Comparison of ENCODE assay signal across 8 mouse cellular contexts in the genomic region with DNA sequence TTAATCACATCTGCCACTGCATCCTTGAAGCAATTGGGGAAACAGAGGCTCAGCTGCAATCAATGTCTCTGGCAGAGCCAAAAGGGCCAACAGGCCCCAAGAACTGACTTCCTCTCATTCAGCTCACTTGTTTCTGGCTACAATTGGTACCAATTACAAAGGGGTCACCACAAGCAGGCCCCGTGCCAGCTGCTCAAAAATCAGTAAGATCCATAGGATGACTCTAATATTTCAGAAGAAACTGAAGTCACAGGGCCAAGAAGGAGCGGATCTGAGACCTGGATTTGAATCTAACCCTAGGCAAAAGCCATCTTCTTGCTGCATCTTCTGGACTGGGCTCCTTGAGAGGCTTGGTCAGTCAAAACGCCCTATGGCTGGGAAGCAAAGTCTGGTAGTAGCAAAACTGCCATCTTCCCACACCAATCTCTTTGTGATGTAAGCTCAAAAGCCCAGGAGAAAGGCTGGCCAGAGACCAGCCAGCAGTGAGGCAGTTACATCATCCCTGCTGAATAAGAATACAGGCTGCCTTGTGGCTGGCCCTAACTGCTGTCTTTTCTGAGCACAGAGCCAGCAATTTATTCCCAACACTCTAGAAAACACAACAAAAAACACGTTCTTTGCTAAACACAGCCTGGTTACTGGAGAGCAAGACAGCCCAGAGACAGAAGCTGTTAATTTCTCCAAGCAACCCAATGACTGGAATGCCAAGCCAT. TPM values are rescaled to one million over a fixed set of nuclear protein-coding genes. Genes with fewer than 3 reads are reported as not detected.
DNase-seq lines count a peak whose midpoint lies in the region; ATAC-seq and TF ChIP-seq lines count a peak whose summit lies in the region.

No protein-coding gene starts in this region.

- peak overlapping the region; percentile 74; the same call in 1 of the 2 replicates for H3K4me2 ChIP-seq in CH12.LX (ENCODE audit: insufficient read depth, low read depth, poor library complexity, severe bottlenecking)
- H3K4me2 ChIP-seq in embryonic facial prominence, embryonic 15.5 days (replicated peaks): peak overlapping the region; percentile 85
- 0 out of 2 replicates have a peak overlapping the region, but pooled peaks have one; percentile 95 for H3K4me2 ChIP-seq in intestine, embryonic 16.5 days (ENCODE audit: low read depth, low read length)
- peak overlapping the region; percentile 96 for H3K4me2 ChIP-seq in liver, postnatal 0 days (ENCODE audit: low read depth, low read length)

- no peaks in the 10 kb centered on the region for H3K27me3 ChIP-seq in erythroblast, embryonic 14.5 days (ENCODE audit: control insufficient read depth)
- no peaks in the 10 kb centered on the region for H3K27me3 ChIP-seq in CH12.LX (replicated peaks)
- H3K27me3 ChIP-seq in embryonic facial prominence, embryonic 15.5 days: no peaks in the 10 kb centered on the region
- no peaks in the 10 kb centered on the region for H3K27me3 ChIP-seq in intestine, embryonic 16.5 days (replicated peaks; ENCODE audit: control insufficient read depth, insufficient read depth, low read length)
- no peaks in the 10 kb centered on the region for H3K27me3 ChIP-seq in liver, postnatal 0 days (ENCODE audit: insufficient read depth, low read length)

- TF ChIP-seq CTCF in CH12.LX (conservative IDR thresholded peaks at IDR 0.05 in 1 of 2, IDR thresholded peaks at IDR 0.05 in 1 of 2; ENCODE audit: low read depth in 2 of 2, low read length in 2 of 2): no peak
- no peak for TF ChIP-seq CTCF in liver, postnatal 0 days (IDR thresholded peaks at IDR 0.05; ENCODE audit: low read depth)

- 65% methylated on average over 4 of the region's 4 CpGs for WGBS in embryonic facial prominence, embryonic 15.5 days
- 79% methylated on average over 4 of the region's 4 CpGs for WGBS in intestine, embryonic 16.5 days
- 77% methylated on average over 4 of the region's 4 CpGs for WGBS in liver, postnatal 0 days (ENCODE audit: insufficient replicate concordance)

- ATAC-seq in erythroblast, adult 5-6 weeks (replicated peaks; ENCODE audit: low FRiP score, poor library complexity, severe bottlenecking): no peak
- no peak for ATAC-seq in embryonic facial prominence, embryonic 15.5 days (ENCODE audit: insufficient number of reproducible peaks, low FRiP score, low TSS enrichment, low read depth)
- no peak for ATAC-seq in intestine, embryonic 16.5 days
- ATAC-seq in liver, postnatal 0 days: no peak

- no peak for TF ChIP-seq RAD21 in CH12.LX (IDR thresholded peaks at IDR 0.05; ENCODE audit: low read depth, low read length)

- H3K4me1 ChIP-seq in erythroblast, embryonic 14.5 days (ENCODE audit: control insufficient read depth): peaks cover 48% of the 10 kb centered on the region
- H3K4me1 ChIP-seq in CH12.LX (ENCODE audit: control insufficient read depth in 1 of 2, insufficient read depth in 2 of 2): peaks cover 13 to 64% of the 10 kb centered on the region in 2 experiments
- H3K4me1 ChIP-seq in embryonic facial prominence, embryonic 15.5 days: peaks cover 37% of the 10 kb centered on the region
- peaks cover 36% of the 10 kb centered on the region for H3K4me1 ChIP-seq in intestine, embryonic 16.5 days (ENCODE audit: control insufficient read depth, insufficient read depth, low read length)
- H3K4me1 ChIP-seq in liver, postnatal 0 days (ENCODE audit: insufficient read depth): peaks cover 25% of the 10 kb centered on the region

- TF ChIP-seq POLR2A in CH12.LX (IDR thresholded peaks at IDR 0.05; ENCODE audit: low read depth, low read length): no peak

- H3K27ac ChIP-seq in CH12.LX (ENCODE audit: insufficient read depth, low read depth): no peak overlapping the region
- no peak overlapping the region for H3K27ac ChIP-seq in embryonic facial prominence, embryonic 15.5 days (replicated peaks)
- no peak overlapping the region for H3K27ac ChIP-seq in intestine, embryonic 16.5 days (ENCODE audit: low read length)
- 0 out of 2 replicates have a peak overlapping the region, but pooled peaks have one; percentile 16 for H3K27ac ChIP-seq in liver, postnatal 0 days (ENCODE audit: low read depth)

- in situ Hi-C loops in CH12.LX (cut with MboI; ENCODE audit: low pct_ligation_motif_present, low pct_unique_long_range_greater_than_20kb, low sequenced_read_pairs): no loop called here

- peaks cover 66% of the 10 kb centered on the region for H3K79me2 ChIP-seq in CH12.LX (replicated peaks; ENCODE audit: control insufficient read depth, extremely low read depth, insufficient read depth, poor library complexity, severe bottlenecking)

- H3K9me3 ChIP-seq in erythroblast, embryonic 14.5 days (ENCODE audit: control insufficient read depth, low read length): no peaks in the 10 kb centered on the region
- no peaks in the 10 kb centered on the region for H3K9me3 ChIP-seq in CH12.LX (replicated peaks; ENCODE audit: low read length)
- H3K9me3 ChIP-seq in embryonic facial prominence, embryonic 15.5 days (replicated peaks): no peaks in the 10 kb centered on the region
- H3K9me3 ChIP-seq in intestine, embryonic 16.5 days (ENCODE audit: control insufficient read depth, low read length): no peaks in the 10 kb centered on the region
- H3K9me3 ChIP-seq in liver, postnatal 0 days (ENCODE audit: low read length): no peaks in the 10 kb centered on the region

- dilution Hi-C loops in CH12.LX (cut with MboI; ENCODE audit: extremely low pct_ligation_motif_present, extremely low pct_unique_long_range_greater_than_20kb, low sequenced_read_pairs): no loop called here

- no peak for TF ChIP-seq EP300 in CH12.LX (IDR thresholded peaks at IDR 0.05; ENCODE audit: low read length)
- no peak for TF ChIP-seq EP300 in liver, postnatal 0 days (IDR thresholded peaks at IDR 0.05; ENCODE audit: low read depth)

- H3K9ac ChIP-seq in CH12.LX (ENCODE audit: insufficient read depth, low read depth): peak overlapping the region; percentile 93; the same call in 1 of the 2 replicates
- H3K9ac ChIP-seq in embryonic facial prominence, embryonic 15.5 days: no peak overlapping the region
- peak overlapping the region; percentile 92; the same call in 1 of the 2 replicates for H3K9ac ChIP-seq in intestine, embryonic 16.5 days (ENCODE audit: low read depth, low read length)
- peak overlapping the region; percentile 93 for H3K9ac ChIP-seq in liver, postnatal 0 days (replicated peaks)

- no peak for DNase-seq in CH12.LX (ENCODE audit: extremely low read depth)
- no peak for DNase-seq in liver, postnatal 0 days
- DNase-seq in spleen, postnatal 36 days (ENCODE audit: low spot score in 2 of 2): no peak
- DNase-seq in testis, postnatal 14 days (ENCODE audit: low spot score): no peak

- peaks cover 29% of the 10 kb centered on the region for H3K36me3 ChIP-seq in erythroblast, embryonic 14.5 days (ENCODE audit: control insufficient read depth)
- H3K36me3 ChIP-seq in CH12.LX (replicated peaks in 1 of 2; ENCODE audit: control insufficient read depth in 1 of 2, insufficient read depth in 1 of 2, low read length in 1 of 2): peaks cover 21 to 42% of the 10 kb centered on the region in 2 experiments
- no peaks in the 10 kb centered on the region for H3K36me3 ChIP-seq in embryonic facial prominence, embryonic 15.5 days
- no peaks in the 10 kb centered on the region for H3K36me3 ChIP-seq in intestine, embryonic 16.5 days (ENCODE audit: control insufficient read depth, insufficient read depth, low read length)
- H3K36me3 ChIP-seq in liver, postnatal 0 days (replicated peaks; ENCODE audit: insufficient read depth, low read length): 0 out of 2 replicates have a peak, but pooled peaks cover 5% of the 10 kb centered on the region

- peak overlapping the region; percentile 100 for H3K4me3 ChIP-seq in erythroblast, embryonic 14.5 days (replicated peaks)
- H3K4me3 ChIP-seq in CH12.LX (replicated peaks in 1 of 3; ENCODE audit: low read depth in 2 of 3, low read length in 2 of 3, poor library complexity in 1 of 3): peak overlapping the region; percentile 93 to 95 (median 95)
- peak overlapping the region; percentile 100 for H3K4me3 ChIP-seq in embryonic facial prominence, embryonic 15.5 days (replicated peaks)
- H3K4me3 ChIP-seq in intestine, embryonic 16.5 days (ENCODE audit: low read length): 0 out of 2 replicates have a peak overlapping the region, but pooled peaks have one; percentile 99
- peak overlapping the region; percentile 91 for H3K4me3 ChIP-seq in liver, postnatal 0 days (ENCODE audit: low read depth, low read length)

RNA-seq across cellular contexts. Expression of gene Rnf114, which starts 1.5 kb away (rescaled TPM):
- 0.77 and 0.89 TPM in 2 replicates for polyA plus RNA-seq in erythroblast, embryonic 14.5 days (2012)
- 39.6 and 41.6 TPM in 2 replicates for total RNA-seq in erythroblast, adult 5-6 weeks (2015; ENCODE audit: low replicate concordance)
- total RNA-seq in erythroblast, adult 5-6 weeks (2017; ENCODE audit: low replicate concordance): 32.3 and 41.5 TPM in 2 replicates
- total RNA-seq in CH12.LX (2012; rRNA removed) (39.2 and 50.4 TPM in 2 replicates), CH12.LX (2014; rRNA removed) (45.3 and 45.6 TPM in 2 replicates)
- polyA plus RNA-seq in CH12.LX (2012; ENCODE audit: insufficient read length, low read depth): 37.6 and 40.8 TPM in 2 replicates
- 79.2 and 80.1 TPM in 2 replicates for polyA plus RNA-seq in embryonic facial prominence, embryonic 15.5 days (2015; fragmentation: Nextera tagmentation; extraction: Ambion mirVana)
- polyA plus RNA-seq in intestine, embryonic 16.5 days (2015; fragmentation: Nextera tagmentation; extraction: Ambion mirVana): 75.7 and 76.5 TPM in 2 replicates
- 39.5 and 44.0 TPM in 2 replicates for polyA plus RNA-seq in liver, postnatal 0 days (2015; fragmentation: Nextera tagmentation; extraction: Ambion mirVana)

RNA-seq across cellular contexts. Expression of gene Spata2, which starts 1.7 kb away (rescaled TPM):
- 2.4 and 2.5 TPM in 2 replicates for polyA plus RNA-seq in erythroblast, embryonic 14.5 days (2012)
- 6.1 and 9.4 TPM in 2 replicates for total RNA-seq in erythroblast, adult 5-6 weeks (2015; ENCODE audit: low replicate concordance)
- 6.3 and 7.6 TPM in 2 replicates for total RNA-seq in erythroblast, adult 5-6 weeks (2017; ENCODE audit: low replicate concordance)
- total RNA-seq in CH12.LX (2012; rRNA removed): 8.6 and 10.5 TPM in 2 replicates
- total RNA-seq in CH12.LX (2014; rRNA removed): 7.2 and 9.1 TPM in 2 replicates
- 22.8 and 23.0 TPM in 2 replicates for polyA plus RNA-seq in CH12.LX (2012; ENCODE audit: insufficient read length, low read depth)
- polyA plus RNA-seq in embryonic facial prominence, embryonic 15.5 days (2015; fragmentation: Nextera tagmentation; extraction: Ambion mirVana): 14.5 and 16.2 TPM in 2 replicates
- 14.2 and 15.4 TPM in 2 replicates for polyA plus RNA-seq in intestine, embryonic 16.5 days (2015; fragmentation: Nextera tagmentation; extraction: Ambion mirVana)
- polyA plus RNA-seq in liver, postnatal 0 days (2015; fragmentation: Nextera tagmentation; extraction: Ambion mirVana): 4.7 and 4.9 TPM in 2 replicates

RNA-seq across cellular contexts. Expression of gene Snai1, which starts 47.0 kb away (rescaled TPM):
- polyA plus RNA-seq in erythroblast, embryonic 14.5 days (2012): 0.07 TPM in 1 of 2 replicates, not detected in the other
- not detected in 2 replicates for total RNA-seq in erythroblast, adult 5-6 weeks (2015; ENCODE audit: low replicate concordance)
- 0.70 TPM in 1 of 2 replicates, not detected in the other for total RNA-seq in erythroblast, adult 5-6 weeks (2017; ENCODE audit: low replicate concordance)
- 2.9 and 3.1 TPM in 2 replicates for total RNA-seq in CH12.LX (2012; rRNA removed)
- total RNA-seq in CH12.LX (2014; rRNA removed): 1.5 and 1.6 TPM in 2 replicates
- polyA plus RNA-seq in CH12.LX (2012; ENCODE audit: insufficient read length, low read depth): 9.0 and 12.6 TPM in 2 replicates
- polyA plus RNA-seq in embryonic facial prominence, embryonic 15.5 days (2015; fragmentation: Nextera tagmentation; extraction: Ambion mirVana): 82.9 and 104 TPM in 2 replicates
- polyA plus RNA-seq in intestine, embryonic 16.5 days (2015; fragmentation: Nextera tagmentation; extraction: Ambion mirVana): 15.6 TPM in 2 replicates
- polyA plus RNA-seq in liver, postnatal 0 days (2015; fragmentation: Nextera tagmentation; extraction: Ambion mirVana): 1.6 and 2.3 TPM in 2 replicates

Comparison
In these comparisons a context has a peak if more than half of its experiments do, and no peak if none do; other contexts are left out.
1. RNA of gene Rnf114, which starts 1.5 kb away (polyA plus RNA-seq): 79.2 to 80.1 TPM in embryonic facial prominence, embryonic 15.5 days, 75.7 to 76.5 TPM in intestine, embryonic 16.5 days, 37.6 to 40.8 TPM in CH12.LX and 39.5 to 44.0 TPM in liver, postnatal 0 days; 0.77 to 0.89 TPM in erythroblast, embryonic 14.5 days; every median in the first group is over 10 times any median in the second.
2. Peak in every context shown above with its lines, with median percentiles within 50 percentile points of each other: H3K4me3 ChIP-seq and H3K4me2 ChIP-seq.